Mouse (Mus musculus): ENCODE measurements at regions not wholly inside any gene's neighbourhood (a gene's known extent, or its start where the extent isn't known, plus 50 kb on each side); places are given as distances from the start of the nearest gene placed in this dataset.

GRCm38 (mm10) chr6:4417247-4417709, 87.3 kb upstream of the Col1a2 start:
- peak; percentile 85 for ATAC-seq (ENCODE audit: low FRiP score)
- H3K4me2 ChIP-seq (replicated peaks): peak overlapping the region; percentile 20
- H3K36me3 ChIP-seq (replicated peaks; ENCODE audit: control insufficient read depth, insufficient read depth): no peaks in the 10 kb centered on the region
- H3K27ac ChIP-seq: 0 out of 2 replicates have a peak overlapping the region, but pooled peaks have one; percentile 3
- H3K9ac ChIP-seq: no peak overlapping the region
- no peaks in the 10 kb centered on the region; the same call in 1 of the 2 replicates for H3K4me1 ChIP-seq (replicated peaks; ENCODE audit: control insufficient read depth, insufficient read depth, low read length)
- H3K4me3 ChIP-seq (replicated peaks; ENCODE audit: low read length): no peak overlapping the region
- peak; percentile 67 for DNase-seq (ENCODE audit: low spot score)
- 32% methylated on average over 6 of the region's 6 CpGs for WGBS
- no peaks in the 10 kb centered on the region for H3K27me3 ChIP-seq (ENCODE audit: control insufficient read depth, insufficient read depth, low read length)
- H3K9me3 ChIP-seq (ENCODE audit: control insufficient read depth, low read length): no peaks in the 10 kb centered on the region

GRCm38 (mm10) chr6:4418376-4418775, 86.2 kb upstream of the Col1a2 start:
- H3K4me1 ChIP-seq (replicated peaks; ENCODE audit: control insufficient read depth, insufficient read depth, low read length): no peaks in the 10 kb centered on the region; the same call in 1 of the 2 replicates
- WGBS: 53% methylated on average over 10 of the region's 10 CpGs

GRCm38 (mm10) chr6:4418941-4419351, 85.7 kb upstream of the Col1a2 start:
- Histone ChIP-seq H3K27me3 (ENCODE audit: control insufficient read depth, insufficient read depth, low read length) (no peaks in the 10 kb centered on the region), H3K4me3 (replicated peaks; ENCODE audit: low read length) (no peak overlapping the region), H3K4me1 (replicated peaks; ENCODE audit: control insufficient read depth, insufficient read depth, low read length) (no peaks in the 10 kb centered on the region; the same call in 1 of the 2 replicates), H3K4me2 (replicated peaks) (no peak overlapping the region), H3K9me3 (ENCODE audit: control insufficient read depth, low read length) (no peaks in the 10 kb centered on the region), H3K9ac (no peak overlapping the region), H3K36me3 (replicated peaks; ENCODE audit: control insufficient read depth, insufficient read depth) (no peaks in the 10 kb centered on the region), H3K27ac (no peak overlapping the region)
- ATAC-seq (ENCODE audit: low FRiP score) (no peak), DNase-seq (ENCODE audit: low spot score) (no peak)
- 73% methylated on average over 5 of the region's 5 CpGs for WGBS

More at GRCm38 (mm10) chr6:4418376-4418775, 86.2 kb upstream of the Col1a2 start:
- no peaks in the 10 kb centered on the region for H3K27me3 ChIP-seq (ENCODE audit: control insufficient read depth, insufficient read depth, low read length)
- DNase-seq (ENCODE audit: low spot score) (no peak), ATAC-seq (ENCODE audit: low FRiP score) (peak; percentile 25; the same call in 1 of the 2 replicates)
- H3K27ac ChIP-seq: no peak overlapping the region
- no peaks in the 10 kb centered on the region for H3K9me3 ChIP-seq (ENCODE audit: control insufficient read depth, low read length)
- H3K9ac ChIP-seq: no peak overlapping the region
- H3K4me3 ChIP-seq (replicated peaks; ENCODE audit: low read length): no peak overlapping the region
- no peaks in the 10 kb centered on the region for H3K36me3 ChIP-seq (replicated peaks; ENCODE audit: control insufficient read depth, insufficient read depth)
- H3K4me2 ChIP-seq (replicated peaks): no peak overlapping the region

GRCm38 (mm10) chr6:4421466-4421865, 83.1 kb upstream of the Col1a2 start:
- Histone ChIP-seq H3K27me3 (ENCODE audit: control insufficient read depth, insufficient read depth, low read length) (no peaks in the 10 kb centered on the region), H3K4me1 (replicated peaks; ENCODE audit: control insufficient read depth, insufficient read depth, low read length) (no peaks in the 10 kb centered on the region; the same call in 1 of the 2 replicates), H3K9me3 (ENCODE audit: control insufficient read depth, low read length) (no peaks in the 10 kb centered on the region), H3K4me3 (replicated peaks; ENCODE audit: low read length) (no peak overlapping the region), H3K9ac (no peak overlapping the region), H3K36me3 (replicated peaks; ENCODE audit: control insufficient read depth, insufficient read depth) (no peaks in the 10 kb centered on the region), H3K4me2 (replicated peaks) (no peak overlapping the region), H3K27ac (no peak overlapping the region)
- no peak for DNase-seq (ENCODE audit: low spot score)
- 79% methylated on average over 7 of the region's 7 CpGs for WGBS
- ATAC-seq (ENCODE audit: low FRiP score): no peak

- Histone ChIP-seq H3K4me2 (replicated peaks) (no peak overlapping the region), H3K4me3 (replicated peaks; ENCODE audit: low read length) (no peak overlapping the region), H3K9me3 (ENCODE audit: control insufficient read depth, low read length) (no peaks in the 10 kb centered on the region), H3K36me3 (replicated peaks; ENCODE audit: control insufficient read depth, insufficient read depth) (no peaks in the 10 kb centered on the region), H3K27me3 (ENCODE audit: control insufficient read depth, insufficient read depth, low read length) (no peaks in the 10 kb centered on the region), H3K27ac (no peak overlapping the region), H3K9ac (no peak overlapping the region), H3K4me1 (replicated peaks; ENCODE audit: control insufficient read depth, insufficient read depth, low read length) (no peaks in the 10 kb centered on the region)
- DNase-seq (ENCODE audit: low spot score) (no peak), ATAC-seq (ENCODE audit: low FRiP score) (no peak)
- 96% methylated on average over 4 of the region's 4 CpGs for WGBS
These were observed 77.5 kb upstream of the Col1a2 start for GRCm38 (mm10) chr6:4427122-4427521.

GRCm38 (mm10) chr6:4430704-4431310, 73.8 kb upstream of the Col1a2 start:
- Histone ChIP-seq H3K4me1 (replicated peaks; ENCODE audit: control insufficient read depth, insufficient read depth, low read length) (no peaks in the 10 kb centered on the region), H3K4me3 (replicated peaks; ENCODE audit: low read length) (no peak overlapping the region), H3K9ac (no peak overlapping the region), H3K36me3 (replicated peaks; ENCODE audit: control insufficient read depth, insufficient read depth) (no peaks in the 10 kb centered on the region), H3K27ac (0 out of 2 replicates have a peak overlapping the region, but pooled peaks have one; percentile 14), H3K27me3 (ENCODE audit: control insufficient read depth, insufficient read depth, low read length) (no peaks in the 10 kb centered on the region), H3K9me3 (ENCODE audit: control insufficient read depth, low read length) (no peaks in the 10 kb centered on the region), H3K4me2 (replicated peaks) (no peak overlapping the region)
- 58% methylated on average over 1 of the region's 1 CpGs for WGBS
- peak; percentile 40 for DNase-seq (ENCODE audit: low spot score)
- ATAC-seq (ENCODE audit: low FRiP score): peak; percentile 62; the same call in 1 of the 2 replicates

- no peaks in the 10 kb centered on the region for H3K27me3 ChIP-seq (ENCODE audit: control insufficient read depth, insufficient read depth, low read length)
- ATAC-seq (ENCODE audit: low FRiP score) (no peak), DNase-seq (ENCODE audit: low spot score) (no peak)
- H3K27ac ChIP-seq: no peak overlapping the region
- H3K4me1 ChIP-seq (replicated peaks; ENCODE audit: control insufficient read depth, insufficient read depth, low read length): no peaks in the 10 kb centered on the region
- no peak overlapping the region for H3K9ac ChIP-seq
- H3K4me3 ChIP-seq (replicated peaks; ENCODE audit: low read length): no peak overlapping the region
- no peaks in the 10 kb centered on the region for H3K36me3 ChIP-seq (replicated peaks; ENCODE audit: control insufficient read depth, insufficient read depth)
- WGBS: 86% methylated on average over 8 of the region's 8 CpGs
- no peaks in the 10 kb centered on the region for H3K9me3 ChIP-seq (ENCODE audit: control insufficient read depth, low read length)
- H3K4me2 ChIP-seq (replicated peaks): no peak overlapping the region
These were observed 72.4 kb upstream of the Col1a2 start for GRCm38 (mm10) chr6:4432192-4432591.

GRCm38 (mm10) chr6:4436439-4436838, 68.2 kb upstream of the Col1a2 start:
- Histone ChIP-seq H3K36me3 (replicated peaks; ENCODE audit: control insufficient read depth, insufficient read depth) (no peaks in the 10 kb centered on the region), H3K4me2 (replicated peaks) (no peak overlapping the region), H3K4me1 (replicated peaks; ENCODE audit: control insufficient read depth, insufficient read depth, low read length) (no peaks in the 10 kb centered on the region), H3K27me3 (ENCODE audit: control insufficient read depth, insufficient read depth, low read length) (no peaks in the 10 kb centered on the region), H3K4me3 (replicated peaks; ENCODE audit: low read length) (no peak overlapping the region), H3K9me3 (ENCODE audit: control insufficient read depth, low read length) (no peaks in the 10 kb centered on the region), H3K27ac (no peak overlapping the region), H3K9ac (no peak overlapping the region)
- ATAC-seq (ENCODE audit: low FRiP score): no peak
- WGBS: 71% methylated on average over 4 of the region's 4 CpGs
- DNase-seq (ENCODE audit: low spot score): no peak

GRCm38 (mm10) chr6:4436874-4437273, 67.7 kb upstream of the Col1a2 start:
- 69% methylated on average over 1 of the region's 1 CpGs for WGBS
- Histone ChIP-seq H3K4me2 (replicated peaks) (no peak overlapping the region), H3K27me3 (ENCODE audit: control insufficient read depth, insufficient read depth, low read length) (no peaks in the 10 kb centered on the region), H3K9ac (no peak overlapping the region), H3K27ac (no peak overlapping the region), H3K9me3 (ENCODE audit: control insufficient read depth, low read length) (no peaks in the 10 kb centered on the region), H3K4me1 (replicated peaks; ENCODE audit: control insufficient read depth, insufficient read depth, low read length) (no peaks in the 10 kb centered on the region), H3K36me3 (replicated peaks; ENCODE audit: control insufficient read depth, insufficient read depth) (no peaks in the 10 kb centered on the region), H3K4me3 (replicated peaks; ENCODE audit: low read length) (no peak overlapping the region)
- DNase-seq (ENCODE audit: low spot score) (no peak), ATAC-seq (ENCODE audit: low FRiP score) (no peak)
